Mouse (Mus musculus): ENCODE results near the gene Rbm20.

Rbm20 gene

GRCm38 (mm10) chr19:53757432-53758109 lies 80.5 kb downstream of the Rbm20 start:
- no peak for DNase-seq (ENCODE audit: low spot score)

GRCm38 (mm10) chr19:53758881-53759418 lies 81.8 kb downstream of the Rbm20 start:
- no peak for DNase-seq (ENCODE audit: low spot score)

GRCm38 (mm10) chr19:53760125-53761101 lies 83.3 kb downstream of the Rbm20 start:
- DNase-seq (ENCODE audit: low spot score), result no peak

- no peak for DNase-seq (ENCODE audit: low spot score)
These were observed 85.8 kb downstream of the Rbm20 start for GRCm38 (mm10) chr19:53762749-53763438.

GRCm38 (mm10) chr19:53764688-53765478 lies 87.8 kb downstream of the Rbm20 start:
- no peak for DNase-seq (ENCODE audit: low spot score)

- peak; percentile 33 for DNase-seq (ENCODE audit: low spot score)
These were observed 91.4 kb downstream of the Rbm20 start for GRCm38 (mm10) chr19:53768478-53768877.

- peak; percentile 48 for DNase-seq (ENCODE audit: low spot score)
These were observed 97.0 kb downstream of the Rbm20 start for GRCm38 (mm10) chr19:53773937-53774640.

GRCm38 (mm10) chr19:53774641-53775350 lies 97.7 kb downstream of the Rbm20 start:
- DNase-seq (ENCODE audit: low spot score), result no peak

GRCm38 (mm10) chr19:53779402-53779801 lies 102.3 kb downstream of the Rbm20 start:
- DNase-seq (ENCODE audit: low spot score), result no peak

GRCm38 (mm10) chr19:53779818-53780217 lies 102.7 kb downstream of the Rbm20 start:
- DNase-seq (ENCODE audit: low spot score), result no peak

GRCm38 (mm10) chr19:53780752-53781602 lies 103.9 kb downstream of the Rbm20 start:
- DNase-seq (ENCODE audit: low spot score), result no peak

GRCm38 (mm10) chr19:53781826-53782225 lies 104.7 kb downstream of the Rbm20 start:
- no peak for DNase-seq (ENCODE audit: low spot score)

- DNase-seq (ENCODE audit: low spot score), result no peak
These were observed 108.2 kb downstream of the Rbm20 start for GRCm38 (mm10) chr19:53785352-53785751.

- peak; percentile 40 for DNase-seq (ENCODE audit: low spot score)
These were observed 109.1 kb downstream of the Rbm20 start for GRCm38 (mm10) chr19:53786239-53786638.

GRCm38 (mm10) chr19:53786836-53787235 lies 109.7 kb downstream of the Rbm20 start:
- DNase-seq (ENCODE audit: low spot score), result no peak

GRCm38 (mm10) chr19:53788621-53789331 lies 111.7 kb downstream of the Rbm20 start:
- no peak for DNase-seq (ENCODE audit: low spot score)

GRCm38 (mm10) chr19:53789571-53789970 lies 112.5 kb downstream of the Rbm20 start:
- DNase-seq (ENCODE audit: low spot score), result no peak

Data from ovary, postnatal 14 days (tissue).